Mouse (Mus musculus) lung, adult 2 months (tissue): ENCODE data around the gene Smok3b.
"Not testable (repeated sequence)": the region's sequence is repeated elsewhere in the genome, so short reads cannot be mapped to it uniquely, and the experiment has no call there.

ENCODE experiments used
- CTCF ChIP-seq: fragments of 200-500 bp; IDR thresholded peaks from 2 replicates; pipeline ENCODE4 v1.5.1; 2011; ENCODE audit warnings: mild to moderate bottlenecking, low read length, control low read depth; ENCODE audit not compliant: insufficient read depth
- POLR2A ChIP-seq: fragments of 200-500 bp; IDR thresholded peaks from 2 replicates; pipeline ENCODE4 v1.6.1; 2011; ENCODE audit warnings: low read depth, mild to moderate bottlenecking, control low read depth, low read length, borderline replicate concordance; ENCODE audit errors: extremely low read depth

GRCm38 (mm10) chr5:138052894-138053293, 31.7 kb downstream of the Smok3b start, which contains the start of gene Smok3c:
- not testable (repeated sequence) for TF ChIP-seq CTCF, POLR2A
